Comparison of ENCODE assay signal across 8 mouse cellular contexts in genomic region chr5:130002301-130003146, GRCm38 (mm10). TPM values are rescaled to one million over a fixed set of nuclear protein-coding genes. Genes with fewer than 3 reads are reported as not detected.
A peak's percentile ranks its signal among the peaks of the same experiment; 100 is the strongest.
DNase-seq lines count a peak whose midpoint lies in the region; ATAC-seq lines count a peak whose summit lies in the region.

TSS of gene Gusb (minus strand) at chr5:130003049.

- peak; percentile 91 for ATAC-seq in intestine, embryonic 15.5 days
- peak; percentile 80 for ATAC-seq in megakaryocyte-erythroid progenitor cell, adult 5-6 weeks (replicated peaks; ENCODE audit: low FRiP score, low TSS enrichment, poor library complexity, severe bottlenecking)

- H3K4me3 ChIP-seq in intestine, embryonic 15.5 days (replicated peaks): peak within 1 kb of the TSS; percentile 62

- intact Hi-C loops in gastrocnemius, postnatal 36 days (cut with DNase I): no loop called here
- intact Hi-C loops in left cerebral cortex, postnatal 14 days (cut with DNase I): loop anchor here (5.0 kb wide), 1 partner anchor 35 kb away; no protein-coding TSS in a partner anchor

- H3K9ac ChIP-seq in intestine, embryonic 15.5 days: peak within 1 kb of the TSS; percentile 71

- H3K4me2 ChIP-seq in intestine, embryonic 15.5 days (replicated peaks): peak within 1 kb of the TSS; percentile 78

- WGBS in intestine, embryonic 15.5 days: under 1% methylated on average over 39 of the region's 39 CpGs

- peaks cover 6% of the 10 kb centered on the region; the same call in 1 of the 2 replicates for H3K4me1 ChIP-seq in intestine, embryonic 15.5 days (replicated peaks)

- peak; percentile 77 to 79 for DNase-seq in adrenal gland, adult 18-20 months (ENCODE audit: low spot score in 2 of 2)
- DNase-seq in embryo, embryonic 11.5 days (ENCODE audit: low read depth, low spot score): peak; percentile 68
- DNase-seq in gastrocnemius, postnatal 36 days: peak; percentile 73 to 78
- peak; percentile 73 to 77 for DNase-seq in left cerebral cortex, postnatal 14 days (ENCODE audit: low spot score in 2 of 2)
- peak; percentile 68 for DNase-seq in right cerebral cortex, postnatal 14 days
- peak; percentile 69 for DNase-seq in urinary bladder, postnatal 25 days (ENCODE audit: low spot score)

- no peaks in the 10 kb centered on the region for H3K9me3 ChIP-seq in intestine, embryonic 15.5 days

- 0 out of 2 replicates have a peak, but pooled peaks cover 1% of the 10 kb centered on the region for H3K36me3 ChIP-seq in intestine, embryonic 15.5 days

- no peaks in the 10 kb centered on the region for H3K27me3 ChIP-seq in intestine, embryonic 15.5 days (replicated peaks)

- H3K27ac ChIP-seq in intestine, embryonic 15.5 days: peak within 1 kb of the TSS; percentile 88

RNA-seq across cellular contexts. Expression of gene Gusb, which starts in this region (rescaled TPM):
- 10 to 100 TPM; 48.8 to 52.0 TPM for total RNA-seq in adrenal gland, adult 18-20 months (2021)
- total RNA-seq in gastrocnemius, postnatal 36 days (2021): 1 to 10 TPM; 7.3 to 8.0 TPM
- 88.8 and 95.7 TPM in 2 replicates for polyA plus RNA-seq in intestine, embryonic 15.5 days (2015; fragmentation: Nextera tagmentation; extraction: Ambion mirVana)
- 10 to 100 TPM; 12.4 to 12.9 TPM for total RNA-seq in left cerebral cortex, postnatal 14 days (2021)
- total RNA-seq in megakaryocyte-erythroid progenitor cell, adult 5-6 weeks (2014; fragmentation: Nextera tagmentation): 62.0 and 80.6 TPM in 2 replicates
- total RNA-seq in megakaryocyte-erythroid progenitor cell, adult 5-6 weeks (2017): 36.1 and 42.0 TPM in 2 replicates

Comparison
In these comparisons a context has a peak if more than half of its experiments do, and no peak if none do; other contexts are left out.
1. Peak in every context shown above with its lines: DNase-seq, ATAC-seq, H3K4me3 ChIP-seq and H3K27ac ChIP-seq.